14 mouse cellular contexts compared by ENCODE assay signal in the genomic region with DNA sequence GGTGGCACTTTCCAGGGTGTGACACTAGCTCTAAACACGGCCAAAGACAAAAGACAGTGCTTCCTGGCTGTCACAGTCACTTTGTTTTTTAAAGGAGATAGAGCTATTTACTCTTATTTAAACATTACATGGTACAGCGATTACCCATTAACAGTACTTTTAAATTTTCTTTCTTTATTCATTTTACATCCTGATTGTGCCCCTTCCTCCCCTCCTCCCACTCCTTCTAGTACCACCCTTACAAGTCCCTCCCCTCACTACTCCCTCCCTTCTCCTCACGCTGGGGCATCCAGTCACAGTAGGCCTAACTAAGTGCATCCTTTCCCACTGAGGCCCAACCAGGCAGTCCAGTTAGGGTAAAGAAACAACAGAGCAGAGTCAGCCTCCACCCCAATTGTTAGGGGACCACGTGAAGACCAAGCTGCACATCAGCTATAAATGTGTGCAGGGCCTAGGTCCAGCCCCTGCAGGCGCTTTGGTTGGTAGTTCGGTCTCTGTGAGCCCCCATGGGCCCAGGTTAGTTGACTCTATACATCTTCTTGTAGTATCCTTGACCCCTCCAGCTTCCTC.
DNase-seq lines count a peak whose midpoint lies in the region; ATAC-seq and TF ChIP-seq lines count a peak whose summit lies in the region.
"Had no signal": no experiment of that assay in that cellular context is flagged by ENCODE, and none has a peak within 500 bp of the region (broad histone marks: within the 10 kb centered on the region; RNA-seq: fewer than 3 reads in every experiment).

No protein-coding gene starts in this region.

- H3K4me1 ChIP-seq in liver, embryonic 12.5 days = peaks cover 56% of the 10 kb centered on the region
- peaks cover 15% of the 10 kb centered on the region for H3K4me1 ChIP-seq in hindbrain, postnatal 0 days (ENCODE audit: insufficient read depth, low read length)

- 69% methylated on average over 6 of the region's 6 CpGs for WGBS in liver, embryonic 12.5 days (ENCODE audit: insufficient replicate concordance)
- WGBS in hindbrain, postnatal 0 days = 75% methylated on average over 6 of the region's 6 CpGs

- no peaks in the 10 kb centered on the region for H3K27me3 ChIP-seq in liver, embryonic 12.5 days (replicated peaks)
- no peaks in the 10 kb centered on the region for H3K27me3 ChIP-seq in hindbrain, postnatal 0 days (ENCODE audit: insufficient read depth, low read length)

- H3K4me3 ChIP-seq in liver, embryonic 12.5 days = no peak overlapping the region
- H3K4me3 ChIP-seq in hindbrain, postnatal 0 days (ENCODE audit: low read length) = no peak overlapping the region

- H3K27ac ChIP-seq in liver, embryonic 12.5 days = peak overlapping the region; percentile 91
- H3K27ac ChIP-seq in hindbrain, postnatal 0 days = no peak overlapping the region

- peak overlapping the region; percentile 45 for H3K9ac ChIP-seq in liver, embryonic 12.5 days
- no peak overlapping the region for H3K9ac ChIP-seq in hindbrain, postnatal 0 days (replicated peaks; ENCODE audit: low read length)

- intact Hi-C loops in heart, postnatal 14 days (cut with DNase I) = no loop called here

- no peak for ATAC-seq in liver, embryonic 12.5 days
- no peak for ATAC-seq in hindbrain, postnatal 0 days

- no peaks in the 10 kb centered on the region for H3K36me3 ChIP-seq in liver, embryonic 12.5 days
- H3K36me3 ChIP-seq in hindbrain, postnatal 0 days (ENCODE audit: insufficient read depth, low read length) = no peaks in the 10 kb centered on the region
- H3K36me3 ChIP-seq: G1E had no signal

- DNase-seq in heart, adult 11 months = peak; percentile 83
- DNase-seq in heart, postnatal 14 days = no peak
- peak; percentile 3 for DNase-seq in kidney, postnatal 10 days
- DNase-seq in kidney, postnatal 14 days = no peak
- DNase-seq in R1 (ENCODE audit: low read depth, low spot score) = peak; percentile 63
- DNase-seq in cerebellum, adult 8-10 months = no peak
- DNase-seq in hindbrain, postnatal 0 days (ENCODE audit: low spot score) = no peak
- DNase-seq: B cell, adult 2 months; cerebellum, adult 11-12 months; gastrocnemius, postnatal 36 days; right cerebral cortex, adult 18-20 months; spleen, adult 18-20 months had no signal

- no peaks in the 10 kb centered on the region for H3K9me3 ChIP-seq in liver, embryonic 12.5 days (replicated peaks)
- H3K9me3 ChIP-seq in hindbrain, postnatal 0 days (ENCODE audit: low read length) = 0 out of 2 replicates have a peak, but pooled peaks cover 2% of the 10 kb centered on the region
- H3K9me3 ChIP-seq: G1E had no signal

- H3K4me2 ChIP-seq in liver, embryonic 12.5 days = peak overlapping the region; percentile 55
- no peak overlapping the region for H3K4me2 ChIP-seq in hindbrain, postnatal 0 days (ENCODE audit: low read depth, low read length)

- TF ChIP-seq CTCF in hindbrain, postnatal 0 days (IDR thresholded peaks at IDR 0.05; ENCODE audit: low read depth) = no peak

Comparison
In these comparisons a context has a peak if more than half of its experiments do, and no peak if none do; other contexts are left out.
1. DNase-seq: peak in heart, adult 11 months (single experiment), kidney, postnatal 10 days (single experiment) and R1 (single experiment); none in heart, postnatal 14 days (0 of 2), kidney, postnatal 14 days (single experiment), cerebellum, adult 8-10 months (single experiment) and hindbrain, postnatal 0 days (single experiment).